Mouse (Mus musculus): ENCODE measurements at regions not wholly inside any gene's neighbourhood (a gene's known extent, or its start where the extent isn't known, plus 50 kb on each side); places are given as distances from the start of the nearest gene placed in this dataset.
A peak's percentile ranks its signal among the peaks of the same experiment; 100 is the strongest.

DNA sequence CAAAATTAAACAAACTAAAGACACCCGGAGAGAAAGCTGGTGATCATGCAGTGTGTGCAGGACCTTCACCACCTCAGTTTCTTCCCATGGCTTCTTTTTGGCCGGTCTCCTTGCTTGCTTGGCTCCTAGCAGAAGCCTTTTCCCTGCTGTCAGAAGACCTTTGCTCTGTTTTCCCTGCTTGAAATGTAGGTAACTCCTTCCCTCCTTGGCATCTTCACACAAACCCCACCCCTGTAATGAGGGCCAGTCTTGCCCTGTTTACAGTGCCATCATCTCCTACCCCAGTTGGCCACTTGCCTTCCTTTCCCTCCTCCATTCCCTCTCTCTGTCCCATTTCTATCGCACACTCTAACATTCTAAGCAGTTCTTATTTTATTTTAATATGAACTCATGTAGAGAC, 69.7 kb upstream of the Lama4 start:
- H3K27ac ChIP-seq (ENCODE audit: low read depth, low read length): no peak overlapping the region
- H3K36me3 ChIP-seq (ENCODE audit: control insufficient read depth, insufficient read depth, low read length): no peaks in the 10 kb centered on the region
- H3K4me3 ChIP-seq (ENCODE audit: low read depth, low read length): no peak overlapping the region
- H3K9me3 ChIP-seq (ENCODE audit: control insufficient read depth, low read length): no peaks in the 10 kb centered on the region
- H3K9ac ChIP-seq (replicated peaks; ENCODE audit: low read depth, low read length): no peak overlapping the region
- 77% methylated on average over 3 of the region's 3 CpGs for WGBS
- H3K4me1 ChIP-seq (ENCODE audit: control insufficient read depth, insufficient read depth, low read length): no peaks in the 10 kb centered on the region
- ATAC-seq (ENCODE audit: low read depth): no peak
- no peak overlapping the region for H3K4me2 ChIP-seq (ENCODE audit: low read depth, low read length)
- no peaks in the 10 kb centered on the region for H3K27me3 ChIP-seq (ENCODE audit: control insufficient read depth, insufficient read depth, low read length)

GRCm38 (mm10) chr10:38897573-38897972, 67.7 kb upstream of the Lama4 start:
- Histone ChIP-seq H3K4me3 (ENCODE audit: low read depth, low read length) (no peak overlapping the region), H3K9ac (replicated peaks; ENCODE audit: low read depth, low read length) (no peak overlapping the region), H3K4me2 (ENCODE audit: low read depth, low read length) (no peak overlapping the region), H3K27me3 (ENCODE audit: control insufficient read depth, insufficient read depth, low read length) (no peaks in the 10 kb centered on the region), H3K36me3 (ENCODE audit: control insufficient read depth, insufficient read depth, low read length) (no peaks in the 10 kb centered on the region), H3K27ac (ENCODE audit: low read depth, low read length) (no peak overlapping the region), H3K9me3 (ENCODE audit: control insufficient read depth, low read length) (no peaks in the 10 kb centered on the region), H3K4me1 (ENCODE audit: control insufficient read depth, insufficient read depth, low read length) (no peaks in the 10 kb centered on the region)
- WGBS: 81% methylated on average over 5 of the region's 5 CpGs
- no peak for ATAC-seq (ENCODE audit: low read depth)

GRCm38 (mm10) chr10:38906121-38906520, 59.2 kb upstream of the Lama4 start:
- H3K27me3 ChIP-seq (ENCODE audit: control insufficient read depth, insufficient read depth, low read length): no peaks in the 10 kb centered on the region
- WGBS: 10% methylated on average over 3 of the region's 3 CpGs
- no peaks in the 10 kb centered on the region for H3K4me1 ChIP-seq (ENCODE audit: control insufficient read depth, insufficient read depth, low read length)

DNA sequence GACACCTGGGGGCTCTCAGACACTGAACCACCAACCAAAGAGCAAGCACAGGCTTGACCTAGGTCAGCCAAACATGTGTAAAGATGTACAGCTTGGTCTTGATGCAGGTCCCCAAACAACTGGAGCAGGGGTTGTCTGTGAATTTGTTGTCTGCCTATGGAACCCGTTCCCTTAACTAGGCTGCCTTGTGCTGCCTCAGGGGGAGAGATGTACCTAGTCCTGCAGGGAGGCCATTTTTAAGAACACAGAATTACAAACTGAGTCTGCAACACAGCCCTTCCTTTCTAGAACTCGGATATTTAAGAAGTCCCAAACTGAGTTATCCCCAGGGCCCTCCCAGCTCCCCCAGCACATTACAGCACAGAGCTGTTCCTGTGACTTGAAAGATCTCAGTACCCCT, 57.5 kb upstream of the Lama4 start:
- Histone ChIP-seq H3K4me3 (ENCODE audit: low read depth, low read length) (no peak overlapping the region), H3K4me1 (ENCODE audit: control insufficient read depth, insufficient read depth, low read length) (no peaks in the 10 kb centered on the region), H3K27ac (ENCODE audit: low read depth, low read length) (no peak overlapping the region), H3K9ac (replicated peaks; ENCODE audit: low read depth, low read length) (no peak overlapping the region), H3K27me3 (ENCODE audit: control insufficient read depth, insufficient read depth, low read length) (no peaks in the 10 kb centered on the region), H3K36me3 (ENCODE audit: control insufficient read depth, insufficient read depth, low read length) (no peaks in the 10 kb centered on the region), H3K9me3 (ENCODE audit: control insufficient read depth, low read length) (no peaks in the 10 kb centered on the region), H3K4me2 (ENCODE audit: low read depth, low read length) (no peak overlapping the region)
- no peak for ATAC-seq (ENCODE audit: low read depth)
- WGBS: 76% methylated on average over 2 of the region's 2 CpGs

More at GRCm38 (mm10) chr10:38906121-38906520, 59.2 kb upstream of the Lama4 start:
- Histone ChIP-seq H3K9ac (replicated peaks; ENCODE audit: low read depth, low read length) (no peak overlapping the region), H3K4me2 (ENCODE audit: low read depth, low read length) (no peak overlapping the region), H3K4me3 (ENCODE audit: low read depth, low read length) (no peak overlapping the region), H3K9me3 (ENCODE audit: control insufficient read depth, low read length) (no peaks in the 10 kb centered on the region), H3K36me3 (ENCODE audit: control insufficient read depth, insufficient read depth, low read length) (no peaks in the 10 kb centered on the region), H3K27ac (ENCODE audit: low read depth, low read length) (no peak overlapping the region)
- ATAC-seq (ENCODE audit: low read depth): no peak

GRCm38 (mm10) chr10:38908277-38908676, 57.0 kb upstream of the Lama4 start:
- H3K4me3 ChIP-seq (ENCODE audit: low read depth, low read length): no peak overlapping the region
- whole genome bisulfite sequencing: 63% methylated on average over 9 of the region's 9 CpGs
- no peak overlapping the region for H3K9ac ChIP-seq (replicated peaks; ENCODE audit: low read depth, low read length)
- ATAC-seq (ENCODE audit: low read depth): peak; percentile 58; the same call in 1 of the 2 replicates
- H3K4me2 ChIP-seq (ENCODE audit: low read depth, low read length): no peak overlapping the region
- H3K4me1 ChIP-seq (ENCODE audit: control insufficient read depth, insufficient read depth, low read length): no peaks in the 10 kb centered on the region
- H3K27me3 ChIP-seq (ENCODE audit: control insufficient read depth, insufficient read depth, low read length): no peaks in the 10 kb centered on the region
- H3K9me3 ChIP-seq (ENCODE audit: control insufficient read depth, low read length): no peaks in the 10 kb centered on the region
- no peaks in the 10 kb centered on the region for H3K36me3 ChIP-seq (ENCODE audit: control insufficient read depth, insufficient read depth, low read length)
- H3K27ac ChIP-seq (ENCODE audit: low read depth, low read length): no peak overlapping the region; the same call in 1 of the 2 replicates

DNA sequence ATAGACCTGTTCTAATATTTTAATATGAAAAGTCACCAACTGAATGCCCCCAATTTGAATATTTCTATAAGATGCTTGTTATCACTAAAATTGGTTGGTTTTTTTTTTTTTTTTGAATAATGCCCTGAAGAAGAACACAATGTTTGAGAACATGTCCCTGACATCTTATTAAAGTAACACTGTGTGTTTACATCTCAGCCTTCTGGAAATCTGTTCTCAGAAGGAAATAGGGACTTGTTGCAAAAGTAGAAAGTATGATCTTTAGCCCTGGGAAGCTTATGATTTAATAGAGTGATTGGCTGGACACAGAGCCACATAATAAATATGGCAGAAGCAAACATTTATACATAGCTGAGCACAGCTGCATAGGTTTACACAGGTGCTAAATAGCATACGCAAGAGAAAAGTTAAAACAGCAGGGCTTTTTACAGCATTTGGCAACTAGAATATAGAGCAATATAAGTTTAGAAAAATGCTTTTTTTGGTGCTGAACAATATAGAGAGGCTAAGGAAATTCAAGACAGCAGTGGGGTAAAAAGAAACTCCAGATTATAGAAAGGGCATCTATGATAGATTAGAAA, 56.1 kb upstream of the Lama4 start:
- Histone ChIP-seq H3K9me3 (ENCODE audit: control insufficient read depth, low read length) (no peaks in the 10 kb centered on the region), H3K4me3 (ENCODE audit: low read depth, low read length) (no peak overlapping the region), H3K4me2 (ENCODE audit: low read depth, low read length) (no peak overlapping the region), H3K4me1 (ENCODE audit: control insufficient read depth, insufficient read depth, low read length) (no peaks in the 10 kb centered on the region), H3K36me3 (ENCODE audit: control insufficient read depth, insufficient read depth, low read length) (no peaks in the 10 kb centered on the region), H3K27ac (ENCODE audit: low read depth, low read length) (no peak overlapping the region), H3K9ac (replicated peaks; ENCODE audit: low read depth, low read length) (no peak overlapping the region), H3K27me3 (ENCODE audit: control insufficient read depth, insufficient read depth, low read length) (no peaks in the 10 kb centered on the region)
- 89% methylated on average over 1 of the region's 1 CpGs for WGBS
- no peak for ATAC-seq (ENCODE audit: low read depth)

- Histone ChIP-seq H3K9ac (replicated peaks; ENCODE audit: low read depth, low read length) (no peak overlapping the region), H3K4me1 (ENCODE audit: control insufficient read depth, insufficient read depth, low read length) (no peaks in the 10 kb centered on the region), H3K4me2 (ENCODE audit: low read depth, low read length) (no peak overlapping the region), H3K27ac (ENCODE audit: low read depth, low read length) (no peak overlapping the region), H3K4me3 (ENCODE audit: low read depth, low read length) (no peak overlapping the region), H3K36me3 (ENCODE audit: control insufficient read depth, insufficient read depth, low read length) (no peaks in the 10 kb centered on the region), H3K27me3 (ENCODE audit: control insufficient read depth, insufficient read depth, low read length) (no peaks in the 10 kb centered on the region), H3K9me3 (ENCODE audit: control insufficient read depth, low read length) (no peaks in the 10 kb centered on the region)
- no peak for ATAC-seq (ENCODE audit: low read depth)
- 79% methylated on average over 2 of the region's 2 CpGs for WGBS
Measured at GRCm38 (mm10) chr10:38909843-38910242, 55.5 kb upstream of the Lama4 start.

DNA sequence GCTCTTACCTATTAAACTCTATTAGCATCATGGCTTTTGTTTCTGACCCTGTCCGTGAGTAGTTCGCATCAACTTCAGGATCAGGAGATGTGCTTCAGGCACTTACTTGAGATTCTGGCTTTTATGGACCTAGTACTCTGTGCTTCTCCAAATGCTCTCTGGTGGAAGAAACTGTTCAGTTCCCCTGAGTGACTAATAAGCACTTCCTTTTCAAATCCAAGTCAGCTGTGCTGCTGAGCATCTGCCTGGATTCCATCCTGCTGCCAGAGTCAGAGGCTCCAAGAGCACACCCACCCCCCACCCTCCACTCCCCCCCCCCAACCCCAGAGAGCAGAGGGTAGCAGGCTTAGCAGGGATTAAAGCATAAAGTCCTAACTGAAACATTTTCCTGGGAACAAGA, 52.3 kb upstream of the Lama4 start:
- Histone ChIP-seq H3K9ac (replicated peaks; ENCODE audit: low read depth, low read length) (no peak overlapping the region), H3K36me3 (ENCODE audit: control insufficient read depth, insufficient read depth, low read length) (no peaks in the 10 kb centered on the region), H3K27me3 (ENCODE audit: control insufficient read depth, insufficient read depth, low read length) (no peaks in the 10 kb centered on the region), H3K4me2 (ENCODE audit: low read depth, low read length) (no peak overlapping the region), H3K9me3 (ENCODE audit: control insufficient read depth, low read length) (no peaks in the 10 kb centered on the region), H3K4me3 (ENCODE audit: low read depth, low read length) (no peak overlapping the region), H3K4me1 (ENCODE audit: control insufficient read depth, insufficient read depth, low read length) (no peaks in the 10 kb centered on the region), H3K27ac (ENCODE audit: low read depth, low read length) (no peak overlapping the region)
- WGBS: 90% methylated on average over 2 of the region's 2 CpGs
- ATAC-seq (ENCODE audit: low read depth): no peak

All from neural tube, embryonic 14.5 days (tissue).